Mouse (Mus musculus) neutrophil, adult 5-6 weeks (primary cell): ENCODE data around the gene Cryl1. TPM values are rescaled to one million over a fixed set of nuclear protein-coding genes. Genes with fewer than 3 reads are reported as not detected.

Experiments
- ATAC-seq: fragments of 151-379, 151-347 bp; 2 replicates; pipeline ENCODE4 v1.8.0; 2017; ENCODE audit warnings: mild to moderate bottlenecking, moderate TSS enrichment; ENCODE audit not compliant: insufficient number of reproducible peaks, poor library complexity, low FRiP score, severe bottlenecking; ENCODE audit errors: extremely low read depth
- total RNA-seq: library from RNA; stranded (forward); fragments of 200-1000 nt; gene quantifications from 2 replicates; pipeline ENCODE4 v1.2.3, GENCODE M21; 2017

Gene Cryl1
- total RNA-seq, 1 experiment from 2014 or later = 8.7 TPM

- no peak for ATAC-seq
Measured at GRCm38 (mm10) chr14:57376956-57377355, 21.4 kb downstream of the Cryl1 start.

GRCm38 (mm10) chr14:57376016-57376415 is 22.3 kb downstream of the Cryl1 start:
- no peak for ATAC-seq

DNA sequence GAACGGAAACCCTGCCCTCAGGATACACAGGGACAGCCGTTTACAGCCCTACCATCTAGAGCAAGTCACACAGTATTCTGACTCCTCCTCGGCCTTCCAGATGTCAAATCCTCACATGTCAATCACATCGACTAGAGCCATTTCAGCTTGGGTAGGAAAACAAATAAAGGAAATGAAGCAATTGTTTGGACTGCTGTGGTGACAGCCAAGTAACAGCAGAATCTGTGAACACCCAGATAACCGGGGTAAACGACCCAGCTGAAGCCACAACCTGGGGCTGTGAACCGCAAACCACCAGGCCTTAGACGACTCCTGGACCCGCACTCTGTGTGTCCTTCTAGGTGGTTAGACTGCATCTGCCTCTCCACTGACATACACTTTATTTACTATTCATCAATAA is 23.1 kb downstream of the Cryl1 start:
- ATAC-seq = no peak

GRCm38 (mm10) chr14:57372348-57373102 is 25.8 kb downstream of the Cryl1 start:
- peak; percentile 68 for ATAC-seq

GRCm38 (mm10) chr14:57367327-57367726 is 31.0 kb downstream of the Cryl1 start:
- ATAC-seq = no peak

DNA sequence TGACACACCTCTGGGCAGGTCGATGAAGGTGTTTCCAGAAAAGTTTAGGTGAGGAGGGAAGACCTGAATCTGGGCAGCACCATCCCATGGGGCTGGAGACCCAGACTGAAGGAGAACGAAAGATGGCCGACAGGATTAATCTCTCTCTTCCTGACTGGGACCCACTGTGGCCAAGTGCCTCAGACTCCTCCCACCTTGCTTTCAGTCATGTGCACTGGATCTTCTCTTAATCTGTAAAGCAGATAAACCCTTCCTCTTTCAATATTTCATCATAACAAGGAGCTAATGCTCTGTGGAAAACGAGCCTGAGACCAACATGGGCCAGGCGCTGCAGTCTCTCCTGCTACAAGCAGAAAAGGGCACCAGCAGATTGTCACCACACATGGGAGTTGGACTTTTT is 31.6 kb downstream of the Cryl1 start:
- no peak for ATAC-seq

DNA sequence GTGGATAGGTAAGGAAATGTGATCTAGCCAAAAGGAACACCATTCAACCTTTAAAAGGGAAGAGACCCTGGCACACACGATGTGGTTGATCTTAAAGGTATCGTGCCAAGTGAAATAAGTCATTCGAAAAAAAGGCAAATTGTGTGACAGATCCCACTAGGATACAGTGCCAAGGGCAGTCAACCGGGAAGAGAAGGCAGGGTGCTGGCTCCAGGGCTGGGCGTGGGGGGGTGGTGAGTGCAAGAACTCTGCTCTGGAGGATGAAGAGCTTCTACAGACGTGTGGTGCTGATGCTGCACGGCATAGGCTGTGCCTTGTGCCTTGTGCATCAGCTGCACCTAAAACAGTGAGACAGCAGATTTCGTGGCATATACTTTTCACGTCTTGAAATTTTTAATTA is 33.0 kb downstream of the Cryl1 start:
- ATAC-seq = no peak

- no peak for ATAC-seq
Measured at GRCm38 (mm10) chr14:57363833-57364232, 34.5 kb downstream of the Cryl1 start.

DNA sequence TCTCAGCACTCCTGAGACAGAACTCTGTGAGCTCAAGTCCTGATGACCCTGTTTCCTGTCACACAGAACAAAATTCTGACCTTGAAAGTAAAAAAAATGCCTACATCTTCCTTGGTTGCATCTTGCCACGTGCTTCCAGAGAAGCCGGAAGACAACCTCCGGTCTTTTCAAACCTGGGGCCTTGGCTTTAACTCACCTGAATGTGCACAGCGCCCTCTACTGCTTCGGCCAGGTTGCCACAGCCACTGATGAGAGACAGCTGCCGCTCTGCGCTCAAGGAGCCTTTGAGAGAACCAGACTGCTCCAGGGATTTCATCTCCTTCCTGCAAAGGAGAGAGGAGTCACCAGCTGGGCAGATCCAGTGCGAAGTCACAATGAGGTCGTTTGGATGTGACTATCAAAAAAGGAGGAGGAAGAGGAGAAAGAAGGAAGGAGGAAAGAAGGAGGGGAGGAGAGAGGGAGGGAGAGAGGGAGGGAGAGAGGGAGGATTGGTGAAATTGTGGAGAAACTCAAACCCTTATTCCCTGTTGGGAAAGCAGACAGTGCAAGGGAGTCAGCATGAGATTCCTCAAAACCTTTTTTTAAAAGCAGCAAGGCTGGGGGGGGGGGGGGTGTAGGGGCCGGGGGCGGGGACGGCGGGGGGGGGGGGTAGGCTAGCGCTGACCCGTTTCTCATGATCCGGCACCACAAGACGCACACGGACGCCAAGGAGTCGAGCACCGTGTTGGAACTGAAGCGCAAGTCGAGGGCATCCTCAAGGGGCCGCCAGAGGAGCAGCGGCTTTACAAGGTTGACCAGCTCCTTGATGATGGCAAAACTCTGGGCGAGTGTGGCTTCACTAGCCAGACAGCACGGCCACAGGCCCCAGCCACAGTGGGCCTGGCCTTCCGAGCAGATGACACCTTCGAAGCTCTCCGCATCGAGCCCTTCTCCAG is 35.3 kb downstream of the Cryl1 start:
- no peak for ATAC-seq

DNA sequence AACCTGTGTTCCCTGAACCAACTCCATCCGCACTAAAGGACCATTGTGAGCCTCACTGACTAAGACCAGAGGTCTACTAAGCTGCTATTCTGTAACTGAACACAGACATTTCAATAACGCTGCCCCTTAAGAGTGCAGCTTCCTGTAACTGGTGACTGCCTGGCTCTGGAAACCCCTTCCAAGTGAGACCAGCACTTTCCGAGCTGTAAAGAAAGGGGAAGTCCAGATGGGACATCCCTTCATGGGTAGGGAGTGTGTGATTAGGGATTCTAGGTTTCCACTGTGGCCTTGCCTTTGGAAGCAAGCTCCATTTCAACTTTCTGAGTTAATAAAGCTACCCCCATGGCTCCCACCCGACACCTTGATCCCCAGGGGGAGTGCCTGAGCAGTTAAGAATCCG is 41.3 kb downstream of the Cryl1 start:
- no peak for ATAC-seq

GRCm38 (mm10) chr14:57351521-57352235 is 46.7 kb downstream of the Cryl1 start:
- no peak for ATAC-seq

GRCm38 (mm10) chr14:57349955-57350354 is 48.4 kb downstream of the Cryl1 start:
- no peak for ATAC-seq

- ATAC-seq = no peak
Measured at GRCm38 (mm10) chr14:57348155-57348554, 50.2 kb downstream of the Cryl1 start.

GRCm38 (mm10) chr14:57346135-57346534 is 52.2 kb downstream of the Cryl1 start:
- ATAC-seq = no peak

DNA sequence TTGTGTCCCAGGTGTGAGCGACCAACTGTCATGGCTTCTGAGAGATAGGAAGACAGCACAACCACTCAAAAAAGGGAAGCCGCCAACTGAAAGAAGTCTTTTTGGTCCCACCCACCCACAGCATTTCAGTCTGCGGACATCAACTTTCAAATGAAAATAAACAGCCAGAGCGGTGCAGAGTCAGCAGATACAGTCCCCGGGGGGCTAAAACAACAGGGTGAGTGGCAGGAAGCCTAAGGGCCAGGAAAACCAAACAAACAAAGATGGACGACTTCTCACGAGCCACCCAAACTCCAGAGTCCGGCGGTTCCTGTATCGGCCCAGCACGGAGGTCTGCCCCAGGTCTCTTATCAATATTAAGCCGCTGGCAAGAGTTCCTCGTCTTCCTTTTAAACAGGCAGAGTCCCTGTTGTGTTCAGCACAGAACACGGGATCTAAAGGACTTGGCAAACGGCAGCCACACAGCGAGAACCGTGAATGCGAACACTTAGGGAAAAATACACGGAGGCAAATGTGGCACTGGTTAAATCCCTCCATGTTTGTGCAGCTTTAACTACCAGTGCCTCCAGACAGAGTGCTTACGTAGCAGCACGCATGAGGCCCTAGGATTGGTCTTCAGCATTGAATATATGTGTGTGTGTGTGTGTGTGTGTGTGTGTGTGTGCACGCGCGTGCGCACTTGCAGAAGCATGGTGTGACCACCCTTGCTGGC is 53.4 kb downstream of the Cryl1 start:
- ATAC-seq = no peak

DNA sequence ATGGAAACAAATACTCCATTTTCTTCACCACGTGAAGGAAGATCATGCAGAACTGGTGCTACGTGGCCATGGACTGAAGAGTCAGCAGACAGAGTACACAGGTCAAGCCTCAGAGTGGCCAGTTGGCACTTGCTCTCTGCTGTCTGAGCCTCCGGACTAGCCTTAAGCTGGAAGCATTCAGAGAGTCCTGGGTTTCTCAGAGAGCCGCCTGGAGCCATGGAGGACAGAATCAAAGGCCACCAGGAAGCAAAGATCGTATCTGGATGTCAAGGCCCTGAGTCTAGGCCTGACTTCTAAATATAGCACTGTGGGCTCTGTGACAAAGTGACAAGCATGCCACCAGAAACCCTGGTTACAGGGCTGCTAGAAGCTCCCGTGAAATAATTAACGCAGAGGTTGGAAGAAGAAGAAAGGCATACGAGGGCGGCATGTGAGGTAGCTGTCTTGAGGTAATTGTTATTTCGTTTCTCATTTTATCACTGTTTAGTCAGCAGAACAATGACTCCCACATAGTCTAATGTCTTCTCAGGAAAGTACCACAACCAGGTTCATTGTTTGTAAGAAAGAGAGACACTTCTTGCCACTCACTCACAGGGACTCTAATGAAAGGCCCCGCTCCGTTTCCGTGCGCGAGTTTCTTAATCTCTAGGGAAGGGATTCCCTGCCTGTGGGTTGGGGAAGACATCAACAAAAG is 55.1 kb downstream of the Cryl1 start:
- no peak for ATAC-seq

- ATAC-seq = no peak
Measured at GRCm38 (mm10) chr14:57342316-57343055, 55.8 kb downstream of the Cryl1 start.

DNA sequence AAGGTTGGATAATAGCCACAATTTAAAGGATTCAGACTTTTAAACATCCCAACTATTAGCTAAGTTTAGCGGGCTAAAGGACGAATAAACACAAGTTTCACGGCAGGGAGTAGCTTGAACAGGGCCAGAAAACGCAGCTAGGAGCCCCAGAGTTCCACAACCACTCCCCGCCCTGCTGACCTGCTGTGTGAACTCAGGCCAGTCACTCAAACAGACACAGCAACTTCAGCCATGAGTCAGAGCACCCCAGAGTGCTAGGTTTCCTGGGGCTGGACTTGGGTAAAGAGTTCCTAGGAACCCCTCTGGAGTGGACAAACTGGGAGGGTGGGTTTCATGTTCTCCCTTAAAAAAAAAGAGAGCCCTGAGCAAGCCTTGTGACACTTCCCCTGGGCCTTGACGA is 59.7 kb downstream of the Cryl1 start:
- no peak for ATAC-seq
